Mouse (Mus musculus) adipocyte (in vitro differentiated cells): ENCODE results near the gene Cdh20.

Experiments
- DNase-seq: peaks from one replicate; pipeline ENCODE4 v3.0.0-alpha.2; 2016; ENCODE audit warnings: low spot score

Gene Cdh20

DNA sequence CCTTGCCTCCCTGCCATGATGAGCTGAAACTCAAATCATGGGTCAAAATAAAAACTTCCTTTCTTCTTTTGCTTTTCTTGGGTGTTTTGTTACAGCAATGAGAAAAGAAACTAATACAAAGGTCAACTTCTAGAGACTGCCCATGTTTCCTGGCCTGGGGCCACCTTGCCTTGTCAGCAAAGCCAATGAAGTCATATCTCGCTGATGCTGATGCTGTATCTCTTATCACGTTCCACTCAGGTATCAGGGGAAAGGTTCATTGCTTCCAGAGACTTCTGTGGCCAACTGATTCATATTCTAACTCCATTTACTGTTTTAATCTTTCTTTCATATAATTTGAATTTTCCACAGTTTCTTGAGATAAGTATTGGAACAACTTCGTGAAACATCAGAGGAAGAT lies 273.3 kb downstream of the Cdh20 start:
- no peak for DNase-seq
